25 mouse cellular contexts compared by ENCODE assay signal in genomic region chr11:84383891-84384290, GRCm38 (mm10).
A peak's percentile ranks its signal among the peaks of the same experiment; 100 is the strongest.
DNase-seq lines count a peak whose midpoint lies in the region; ATAC-seq lines count a peak whose summit lies in the region.
"Had no signal": no experiment of that assay in that cellular context is flagged by ENCODE, and none has a peak within 500 bp of the region (broad histone marks: within the 10 kb centered on the region; RNA-seq: fewer than 3 reads in every experiment).

No protein-coding gene starts in this region.

- no peak overlapping the region for H3K4me3 ChIP-seq in hindbrain, embryonic 10.5 days
- H3K4me3 ChIP-seq in hindbrain, embryonic 16.5 days (ENCODE audit: low read length), result no peak overlapping the region
- H3K4me3 ChIP-seq in neural tube, embryonic 11.5 days (ENCODE audit: low read depth, low read length), result no peak overlapping the region
- H3K4me3 ChIP-seq in hindbrain, embryonic 15.5 days, result no peak overlapping the region
- H3K4me3 ChIP-seq: embryonic facial prominence, embryonic 10.5 days; limb, embryonic 13.5 days; liver, embryonic 13.5 days had no signal

- no peak for ATAC-seq in hindbrain, embryonic 16.5 days
- ATAC-seq in neural tube, embryonic 11.5 days (ENCODE audit: insufficient read depth, low FRiP score, low TSS enrichment), result no peak
- no peak for ATAC-seq in hindbrain, embryonic 15.5 days (ENCODE audit: low FRiP score, low read depth)
- ATAC-seq: forebrain, postnatal 0 days; inflammation-experienced regulatory T-cells, adult 6 months had no signal

- H3K27ac ChIP-seq in hindbrain, embryonic 10.5 days, result peak overlapping the region; percentile 50; the same call in 1 of the 2 replicates
- H3K27ac ChIP-seq in hindbrain, embryonic 16.5 days (ENCODE audit: low read depth, low read length), result no peak overlapping the region
- peak overlapping the region; percentile 63; the same call in 1 of the 2 replicates for H3K27ac ChIP-seq in neural tube, embryonic 11.5 days (ENCODE audit: low read depth, low read length)
- peak overlapping the region; percentile 58 for H3K27ac ChIP-seq in hindbrain, embryonic 15.5 days (replicated peaks)
- H3K27ac ChIP-seq: embryonic facial prominence, embryonic 10.5 days; limb, embryonic 13.5 days; liver, embryonic 13.5 days had no signal

- DNase-seq in hindbrain, embryonic 10.5 days (ENCODE audit: low spot score), result no peak
- DNase-seq in neural tube, embryonic 11.5 days (ENCODE audit: low spot score), result peak; percentile 42
- no peak for DNase-seq in neural tube, embryonic 10.5 days (ENCODE audit: extremely low spot score, low spot score)
- DNase-seq in MN1 (ENCODE audit: low spot score), result no peak
- no peak for DNase-seq in layer of hippocampus, postnatal 36 days
- DNase-seq: adrenal gland, postnatal 14 days; cerebellum, adult 11-12 months; cerebellum, postnatal 14 days; forebrain, postnatal 0 days; heart, postnatal 14 days; kidney, adult 8-10 months; kidney, postnatal 4 days; layer of hippocampus, adult 9-11 months; liver, embryonic 13.5 days; lung, embryonic 14.5 days; lung, postnatal 36 days; right cerebral cortex, postnatal 14 days; spleen, adult 18-20 months; thymus, postnatal 25 days had no signal

- H3K9ac ChIP-seq in hindbrain, embryonic 16.5 days (ENCODE audit: low read depth, low read length), result no peak overlapping the region
- no peak overlapping the region for H3K9ac ChIP-seq in neural tube, embryonic 11.5 days (ENCODE audit: low read length)
- no peak overlapping the region for H3K9ac ChIP-seq in hindbrain, embryonic 15.5 days
- H3K9ac ChIP-seq: forebrain, postnatal 0 days; limb, embryonic 13.5 days; liver, embryonic 13.5 days; lung, embryonic 14.5 days had no signal

- H3K27me3 ChIP-seq in hindbrain, embryonic 10.5 days (ENCODE audit: insufficient read depth, poor library complexity, severe bottlenecking), result no peaks in the 10 kb centered on the region
- no peaks in the 10 kb centered on the region for H3K27me3 ChIP-seq in hindbrain, embryonic 16.5 days (replicated peaks; ENCODE audit: control insufficient read depth, insufficient read depth, low read length)
- no peaks in the 10 kb centered on the region for H3K27me3 ChIP-seq in neural tube, embryonic 11.5 days (ENCODE audit: control insufficient read depth, insufficient read depth, low read length)
- no peaks in the 10 kb centered on the region for H3K27me3 ChIP-seq in hindbrain, embryonic 15.5 days
- H3K27me3 ChIP-seq: limb, embryonic 13.5 days; liver, embryonic 13.5 days had no signal

- no peak overlapping the region for H3K4me2 ChIP-seq in hindbrain, embryonic 16.5 days (ENCODE audit: low read length)
- no peak overlapping the region for H3K4me2 ChIP-seq in neural tube, embryonic 11.5 days (ENCODE audit: low read depth)
- no peak overlapping the region for H3K4me2 ChIP-seq in hindbrain, embryonic 15.5 days
- H3K4me2 ChIP-seq: heart, embryonic 11.5 days; limb, embryonic 13.5 days; liver, embryonic 13.5 days; lung, embryonic 14.5 days had no signal

- no peaks in the 10 kb centered on the region for H3K9me3 ChIP-seq in hindbrain, embryonic 10.5 days
- H3K9me3 ChIP-seq in hindbrain, embryonic 16.5 days (ENCODE audit: control insufficient read depth, low read length), result no peaks in the 10 kb centered on the region
- no peaks in the 10 kb centered on the region for H3K9me3 ChIP-seq in neural tube, embryonic 11.5 days (ENCODE audit: control insufficient read depth, low read length)
- no peaks in the 10 kb centered on the region for H3K9me3 ChIP-seq in hindbrain, embryonic 15.5 days
- H3K9me3 ChIP-seq: embryonic facial prominence, embryonic 10.5 days; limb, embryonic 13.5 days; liver, embryonic 13.5 days had no signal

- peaks cover 28% of the 10 kb centered on the region for H3K4me1 ChIP-seq in hindbrain, embryonic 10.5 days (replicated peaks)
- peaks cover 3% of the 10 kb centered on the region for H3K4me1 ChIP-seq in hindbrain, embryonic 16.5 days (ENCODE audit: control insufficient read depth, insufficient read depth, low read depth, low read length)
- peaks cover 16% of the 10 kb centered on the region for H3K4me1 ChIP-seq in neural tube, embryonic 11.5 days (ENCODE audit: control insufficient read depth, insufficient read depth, low read length)
- H3K4me1 ChIP-seq in hindbrain, embryonic 15.5 days (replicated peaks), result peaks cover 28% of the 10 kb centered on the region
- H3K4me1 ChIP-seq: liver, embryonic 13.5 days had no signal

- 70% methylated on average over 6 of the region's 6 CpGs for WGBS in hindbrain, embryonic 10.5 days
- 41% methylated on average over 6 of the region's 6 CpGs for WGBS in hindbrain, embryonic 16.5 days
- WGBS in neural tube, embryonic 11.5 days, result 38% methylated on average over 6 of the region's 6 CpGs
- WGBS in hindbrain, embryonic 15.5 days, result 37% methylated on average over 6 of the region's 6 CpGs

- H3K36me3 ChIP-seq in hindbrain, embryonic 10.5 days, result peaks cover 28% of the 10 kb centered on the region
- H3K36me3 ChIP-seq in hindbrain, embryonic 16.5 days (ENCODE audit: control insufficient read depth, insufficient read depth, low read length), result no peaks in the 10 kb centered on the region
- no peaks in the 10 kb centered on the region for H3K36me3 ChIP-seq in neural tube, embryonic 11.5 days (ENCODE audit: control insufficient read depth, insufficient read depth, low read length)
- H3K36me3 ChIP-seq in hindbrain, embryonic 15.5 days, result peaks cover 4% of the 10 kb centered on the region; the same call in 1 of the 2 replicates
